Mouse (Mus musculus): Measurements from ENCODE around the gene Utp20. TPM values are rescaled to one million over a fixed set of nuclear protein-coding genes. Genes with fewer than 3 reads are reported as not detected.
"Not testable (repeated sequence)": the region's sequence is repeated elsewhere in the genome, so short reads cannot be mapped to it uniquely, and the experiment has no call there.

Gene Utp20
- polyA plus RNA-seq, 1 experiment = 6.1 TPM

- H3K27ac ChIP-seq (ENCODE audit: control insufficient read depth, insufficient read depth, low read depth, low read length) = no peak overlapping the region
- H3K36me3 ChIP-seq (ENCODE audit: control insufficient read depth, insufficient read depth, low read length) = no peaks in the 10 kb centered on the region
- no peaks in the 10 kb centered on the region; the same call in 1 of the 2 replicates for H3K4me1 ChIP-seq (ENCODE audit: control insufficient read depth, insufficient read depth, low read length)
- no peak for TF ChIP-seq POLR2A (IDR thresholded peaks at IDR 0.05; ENCODE audit: control insufficient read depth, low read depth, low read length)
- TF ChIP-seq CTCF (IDR thresholded peaks at IDR 0.05; ENCODE audit: control insufficient read depth, insufficient read depth, insufficient replicate concordance, low read depth, low read length) = no peak
- no peak overlapping the region for H3K4me3 ChIP-seq (ENCODE audit: control insufficient read depth, low read depth, low read length)
- no peaks in the 10 kb centered on the region for H3K27me3 ChIP-seq (ENCODE audit: control insufficient read depth, insufficient read depth, low read length)
These were observed 23.4 kb upstream of the Utp20 start for GRCm38 (mm10) chr10:88849976-88850375.

- Histone ChIP-seq H3K4me1 (ENCODE audit: control insufficient read depth, insufficient read depth, low read length) (no peaks in the 10 kb centered on the region), H3K4me3 (ENCODE audit: control insufficient read depth, low read depth, low read length) (no peak overlapping the region), H3K27ac (ENCODE audit: control insufficient read depth, insufficient read depth, low read depth, low read length) (no peak overlapping the region), H3K27me3 (ENCODE audit: control insufficient read depth, insufficient read depth, low read length) (no peaks in the 10 kb centered on the region), H3K36me3 (ENCODE audit: control insufficient read depth, insufficient read depth, low read length) (no peaks in the 10 kb centered on the region)
- TF ChIP-seq CTCF (IDR thresholded peaks at IDR 0.05; ENCODE audit: control insufficient read depth, insufficient read depth, insufficient replicate concordance, low read depth, low read length) (no peak), POLR2A (IDR thresholded peaks at IDR 0.05; ENCODE audit: control insufficient read depth, low read depth, low read length) (no peak)
These were observed 22.4 kb upstream of the Utp20 start for GRCm38 (mm10) chr10:88848876-88849476.

GRCm38 (mm10) chr10:88834227-88834626 lies 7.6 kb upstream of the Utp20 start:
- Histone ChIP-seq H3K36me3 (ENCODE audit: control insufficient read depth, insufficient read depth, low read length) (no peaks in the 10 kb centered on the region), H3K4me1 (ENCODE audit: control insufficient read depth, insufficient read depth, low read length) (no peaks in the 10 kb centered on the region), H3K27me3 (ENCODE audit: control insufficient read depth, insufficient read depth, low read length) (no peaks in the 10 kb centered on the region), H3K27ac (ENCODE audit: control insufficient read depth, insufficient read depth, low read depth, low read length) (no peak overlapping the region), H3K4me3 (ENCODE audit: control insufficient read depth, low read depth, low read length) (no peak overlapping the region)
- no peak for TF ChIP-seq CTCF (IDR thresholded peaks at IDR 0.05; ENCODE audit: control insufficient read depth, insufficient read depth, insufficient replicate concordance, low read depth, low read length)
- no peak for TF ChIP-seq POLR2A (IDR thresholded peaks at IDR 0.05; ENCODE audit: control insufficient read depth, low read depth, low read length)

- no peaks in the 10 kb centered on the region for H3K4me1 ChIP-seq (ENCODE audit: control insufficient read depth, insufficient read depth, low read length)
- H3K27me3 ChIP-seq (ENCODE audit: control insufficient read depth, insufficient read depth, low read length) = no peaks in the 10 kb centered on the region
- H3K36me3 ChIP-seq (ENCODE audit: control insufficient read depth, insufficient read depth, low read length) = no peaks in the 10 kb centered on the region
- TF ChIP-seq CTCF (IDR thresholded peaks at IDR 0.05; ENCODE audit: control insufficient read depth, insufficient read depth, insufficient replicate concordance, low read depth, low read length) = no peak
- no peak for TF ChIP-seq POLR2A (IDR thresholded peaks at IDR 0.05; ENCODE audit: control insufficient read depth, low read depth, low read length)
- H3K27ac ChIP-seq (ENCODE audit: control insufficient read depth, insufficient read depth, low read depth, low read length) = no peak overlapping the region
- H3K4me3 ChIP-seq (ENCODE audit: control insufficient read depth, low read depth, low read length) = no peak overlapping the region
These were observed 1.8 kb upstream of the Utp20 start for GRCm38 (mm10) chr10:88828361-88828760.

- Histone ChIP-seq H3K27ac (ENCODE audit: control insufficient read depth, insufficient read depth, low read depth, low read length) (no peak overlapping the region), H3K4me1 (ENCODE audit: control insufficient read depth, insufficient read depth, low read length) (no peaks in the 10 kb centered on the region), H3K36me3 (ENCODE audit: control insufficient read depth, insufficient read depth, low read length) (no peaks in the 10 kb centered on the region), H3K27me3 (ENCODE audit: control insufficient read depth, insufficient read depth, low read length) (no peaks in the 10 kb centered on the region), H3K4me3 (ENCODE audit: control insufficient read depth, low read depth, low read length) (no peak overlapping the region)
- TF ChIP-seq POLR2A (IDR thresholded peaks at IDR 0.05; ENCODE audit: control insufficient read depth, low read depth, low read length) (no peak), CTCF (IDR thresholded peaks at IDR 0.05; ENCODE audit: control insufficient read depth, insufficient read depth, insufficient replicate concordance, low read depth, low read length) (no peak)
These were observed 992 bp upstream of the Utp20 start for GRCm38 (mm10) chr10:88827596-88827995.

- Histone ChIP-seq H3K4me3 (ENCODE audit: control insufficient read depth, low read depth, low read length) (peak overlapping the region; percentile 96), H3K27ac (ENCODE audit: control insufficient read depth, insufficient read depth, low read depth, low read length) (peak overlapping the region; percentile 12; the same call in 1 of the 2 replicates)
- H3K36me3 ChIP-seq (ENCODE audit: control insufficient read depth, insufficient read depth, low read length); H3K4me1 ChIP-seq (ENCODE audit: control insufficient read depth, insufficient read depth, low read length); H3K27me3 ChIP-seq (ENCODE audit: control insufficient read depth, insufficient read depth, low read length): not testable (repeated sequence)
These were observed 323 bp upstream of the Utp20 start for GRCm38 (mm10) chr10:88826947-88827306.

- Histone ChIP-seq H3K27ac (ENCODE audit: control insufficient read depth, insufficient read depth, low read depth, low read length) (no peak overlapping the region), H3K4me1 (ENCODE audit: control insufficient read depth, insufficient read depth, low read length) (no peaks in the 10 kb centered on the region), H3K36me3 (ENCODE audit: control insufficient read depth, insufficient read depth, low read length) (peaks cover 6% of the 10 kb centered on the region), H3K4me3 (ENCODE audit: control insufficient read depth, low read depth, low read length) (no peak overlapping the region), H3K27me3 (ENCODE audit: control insufficient read depth, insufficient read depth, low read length) (no peaks in the 10 kb centered on the region)
- TF ChIP-seq POLR2A (IDR thresholded peaks at IDR 0.05; ENCODE audit: control insufficient read depth, low read depth, low read length) = no peak
- no peak for TF ChIP-seq CTCF (IDR thresholded peaks at IDR 0.05; ENCODE audit: control insufficient read depth, insufficient read depth, insufficient replicate concordance, low read depth, low read length)
These were observed 9.3 kb downstream of the Utp20 start for GRCm38 (mm10) chr10:88817335-88817734.

- no peak for TF ChIP-seq CTCF (IDR thresholded peaks at IDR 0.05; ENCODE audit: control insufficient read depth, insufficient read depth, insufficient replicate concordance, low read depth, low read length)
- no peak for TF ChIP-seq POLR2A (IDR thresholded peaks at IDR 0.05; ENCODE audit: control insufficient read depth, low read depth, low read length)
These were observed 11.3 kb downstream of the Utp20 start for GRCm38 (mm10) chr10:88815256-88815655.

More at GRCm38 (mm10) chr10:88815256-88815655, 11.3 kb downstream of the Utp20 start:
- Histone ChIP-seq H3K4me3 (ENCODE audit: control insufficient read depth, low read depth, low read length) (peak overlapping the region; percentile 25; the same call in 1 of the 2 replicates), H3K27me3 (ENCODE audit: control insufficient read depth, insufficient read depth, low read length) (no peaks in the 10 kb centered on the region), H3K27ac (ENCODE audit: control insufficient read depth, insufficient read depth, low read depth, low read length) (no peak overlapping the region), H3K4me1 (ENCODE audit: control insufficient read depth, insufficient read depth, low read length) (no peaks in the 10 kb centered on the region), H3K36me3 (ENCODE audit: control insufficient read depth, insufficient read depth, low read length) (peaks cover 4% of the 10 kb centered on the region)
